Mouse (Mus musculus) small intestine, adult 2 months (tissue): ENCODE data around the gene Rbm5. TPM values are rescaled to one million over a fixed set of nuclear protein-coding genes. Genes with fewer than 3 reads are reported as not detected.

Source experiments
- H3K27ac ChIP-seq: fragments of 200-500 bp; 2 replicates; pipeline ENCODE4 v1.5.1; 2012; ENCODE audit warnings: low read depth, low read length, control low read depth, inconsistent platforms; ENCODE audit not compliant: insufficient read depth
- H3K27me3 ChIP-seq: fragments of 200-500 bp; 2 replicates; pipeline ENCODE4 v1.6.1; 2012; ENCODE audit warnings: mild to moderate bottlenecking, moderate library complexity, low read length, inconsistent platforms; ENCODE audit not compliant: control insufficient read depth, insufficient read depth
- H3K36me3 ChIP-seq: fragments of 200-500 bp; 2 replicates; pipeline ENCODE4 v1.6.1; 2012; ENCODE audit warnings: mild to moderate bottlenecking, low read length, control low read depth, inconsistent platforms; ENCODE audit not compliant: control insufficient read depth, insufficient read depth
- H3K4me1 ChIP-seq: fragments of 200-500 bp; 2 replicates; pipeline ENCODE4 v1.6.1; 2012; ENCODE audit warnings: low read length, inconsistent platforms, mixed read lengths; ENCODE audit not compliant: control insufficient read depth, insufficient read depth, insufficient read length
- H3K4me3 ChIP-seq: fragments of 200-500 bp; 2 replicates; pipeline ENCODE4 v1.5.1; 2012; ENCODE audit warnings: low read depth, mild to moderate bottlenecking, control low read depth, inconsistent platforms, low read length, moderate library complexity
- CTCF ChIP-seq: fragments of 200-500 bp; IDR thresholded peaks from 2 replicates; pipeline ENCODE4 v1.5.1; 2012; ENCODE audit warnings: low read depth, mild to moderate bottlenecking, control low read depth, inconsistent platforms, low read length, moderate library complexity, mixed read lengths; ENCODE audit not compliant: insufficient replicate concordance, insufficient read length; ENCODE audit errors: extremely low read depth
- POLR2A ChIP-seq: fragments of 200-500 bp; IDR thresholded peaks from 2 replicates; pipeline ENCODE4 v1.6.1; 2012; ENCODE audit warnings: low read depth, mild to moderate bottlenecking, control low read depth, inconsistent platforms, low read length, moderate library complexity
- WGBS: fragments of 180-500 bp; shearing (Covaris S2); methylation state at CpG from one replicate; pipeline ENCODE4 v1.1.7; 2018; 5-methylcytosine and 5-hydroxymethylcytosine counted together
- polyA plus RNA-seq: library from polyadenylated mRNA; depleted of rRNA; stranded (reverse); fragments of >200 nt; gene quantifications from 2 replicates; pipeline ENCODE4 v1.2.3, GENCODE M21; 2012

The Rbm5 gene
- polyA plus RNA-seq, 1 experiment, result 48.9 TPM

GRCm38 (mm10) chr9:107718781-107719540, 51.8 kb downstream of the Rbm5 start:
- H3K36me3 ChIP-seq, result no peaks in the 10 kb centered on the region
- no peak overlapping the region for H3K27ac ChIP-seq
- 76% methylated on average over 10 of the region's 10 CpGs for WGBS
- H3K4me1 ChIP-seq, result peaks cover 12% of the 10 kb centered on the region
- TF ChIP-seq POLR2A, result no peak
- TF ChIP-seq CTCF, result no peak
- no peak overlapping the region for H3K4me3 ChIP-seq
- H3K27me3 ChIP-seq, result no peaks in the 10 kb centered on the region

- peaks cover 10% of the 10 kb centered on the region for H3K4me1 ChIP-seq
- TF ChIP-seq CTCF, result no peak
- no peak for TF ChIP-seq POLR2A
- 79% methylated on average over 6 of the region's 6 CpGs for WGBS
- no peak overlapping the region for H3K4me3 ChIP-seq
- no peak overlapping the region for H3K27ac ChIP-seq
- no peaks in the 10 kb centered on the region for H3K27me3 ChIP-seq
- no peaks in the 10 kb centered on the region for H3K36me3 ChIP-seq
Measured at GRCm38 (mm10) chr9:107716951-107717350, 53.8 kb downstream of the Rbm5 start.

GRCm38 (mm10) chr9:107715632-107716031, 55.2 kb downstream of the Rbm5 start:
- H3K27ac ChIP-seq, result no peak overlapping the region
- WGBS, result 94% methylated on average over 2 of the region's 2 CpGs
- H3K27me3 ChIP-seq, result no peaks in the 10 kb centered on the region
- peaks cover 10% of the 10 kb centered on the region for H3K4me1 ChIP-seq
- H3K36me3 ChIP-seq, result no peaks in the 10 kb centered on the region
- TF ChIP-seq POLR2A, result no peak
- TF ChIP-seq CTCF, result no peak
- H3K4me3 ChIP-seq, result no peak overlapping the region

DNA sequence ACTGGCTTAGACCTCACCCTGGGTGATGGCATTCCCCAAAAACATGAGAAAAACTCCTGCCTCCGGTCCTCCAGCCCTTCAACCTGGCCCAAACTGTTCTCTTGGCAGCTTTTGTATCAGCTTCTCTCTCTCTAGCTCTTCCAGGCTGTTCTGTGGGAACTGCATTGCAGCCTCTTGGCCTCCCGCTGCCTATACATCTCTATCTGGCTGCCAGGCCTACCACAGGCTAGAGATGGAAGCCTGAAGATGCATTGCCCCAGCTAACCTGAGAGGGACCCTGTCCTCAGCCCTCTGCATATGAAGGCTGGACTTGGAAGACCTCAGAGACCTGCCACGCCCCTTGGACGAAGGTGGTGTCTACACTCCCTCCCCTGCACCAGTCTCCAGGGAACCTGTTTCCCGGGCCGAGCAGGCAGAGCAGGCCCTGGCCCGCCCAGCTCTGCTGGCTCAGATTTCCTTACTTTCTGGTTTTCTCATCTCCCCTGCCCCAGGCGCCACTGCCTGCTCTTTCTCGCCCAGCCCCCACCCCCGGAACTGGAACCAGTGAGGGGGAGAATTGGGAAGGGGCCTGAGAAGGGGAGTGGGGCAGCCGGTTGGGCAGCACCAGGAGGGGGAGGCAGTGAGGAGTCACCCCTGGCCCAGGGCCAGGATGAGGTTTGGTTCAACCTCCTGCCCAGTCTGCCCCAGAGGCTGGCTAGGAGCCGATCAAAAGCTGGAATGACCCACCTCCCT, 56.4 kb downstream of the Rbm5 start:
- no peak overlapping the region for H3K27ac ChIP-seq

GRCm38 (mm10) chr9:107709697-107710483, 60.9 kb downstream of the Rbm5 start, which contains the start of gene Sema3f:
Gene Sema3f, minus strand, starts transcription at chr9:107710475.
- Histone ChIP-seq H3K27ac (no peak within 1 kb of the TSS; the same call in 1 of the 2 replicates), H3K27me3 (peaks cover 15% of the 10 kb centered on the region), H3K4me1 (peaks cover 14% of the 10 kb centered on the region), H3K4me3 (peak within 1 kb of the TSS; percentile 72), H3K36me3 (no peaks in the 10 kb centered on the region)
- peak; percentile 46; the same call in 1 of the 2 replicates for TF ChIP-seq POLR2A
- TF ChIP-seq CTCF, result 0 out of 2 replicates have a peak, but pooled peaks have one; percentile 18
- WGBS, result 2% methylated on average over 86 of the region's 86 CpGs

More for the DNA sequence above, 56.4 kb downstream of the Rbm5 start:
- no peaks in the 10 kb centered on the region for H3K27me3 ChIP-seq
- TF ChIP-seq POLR2A (no peak), CTCF (no peak)
- WGBS, result 21% methylated on average over 12 of the region's 12 CpGs
- no peaks in the 10 kb centered on the region for H3K36me3 ChIP-seq
- H3K4me1 ChIP-seq, result peaks cover 12% of the 10 kb centered on the region
- H3K4me3 ChIP-seq, result no peak overlapping the region

DNA sequence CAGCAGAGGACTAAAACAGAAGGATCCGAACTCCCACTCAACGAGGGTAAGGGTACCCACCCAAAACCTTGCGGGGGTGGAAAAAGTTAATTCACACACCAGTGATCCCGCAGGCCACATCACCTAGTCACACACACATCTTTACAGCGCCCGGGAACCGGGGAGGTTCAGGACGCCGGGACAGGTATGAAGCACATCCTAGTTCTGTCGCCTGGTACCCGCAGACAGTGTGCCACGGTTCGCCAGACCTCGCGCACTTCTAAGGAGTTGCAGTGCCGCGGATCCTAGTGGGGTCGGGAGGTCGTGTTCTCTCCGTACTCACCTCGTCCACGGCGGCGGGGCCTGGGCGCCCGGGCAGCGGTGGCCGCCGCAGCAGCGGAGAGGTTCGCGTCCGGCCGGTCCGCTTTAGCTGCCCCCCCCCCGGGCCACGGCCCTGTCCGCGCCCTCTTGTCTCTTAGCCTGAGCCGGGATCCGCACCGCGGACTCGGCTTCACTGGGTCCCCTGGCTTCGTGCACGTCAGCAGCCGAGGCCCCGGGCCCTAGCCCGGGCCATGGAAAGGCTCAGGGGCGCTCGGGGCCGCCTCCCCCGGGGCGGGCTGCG, 61.6 kb downstream of the Rbm5 start:
- Histone ChIP-seq H3K27me3 (peaks cover 15% of the 10 kb centered on the region), H3K36me3 (no peaks in the 10 kb centered on the region), H3K4me3 (peak overlapping the region; percentile 72), H3K4me1 (peaks cover 9% of the 10 kb centered on the region), H3K27ac (no peak overlapping the region; the same call in 1 of the 2 replicates)
- no peak for TF ChIP-seq POLR2A
- no peak for TF ChIP-seq CTCF
- under 1% methylated on average over 55 of the region's 55 CpGs for WGBS
